Mouse (Mus musculus) megakaryocyte, adult 5-6 weeks (primary cell): ENCODE results near the gene Nisch. TPM values are rescaled to one million over a fixed set of nuclear protein-coding genes. Genes with fewer than 3 reads are reported as not detected.

ENCODE experiments used
- ATAC-seq: 2 replicates; pipeline ENCODE4 v1.8.0; 2016; ENCODE audit warnings: mild to moderate bottlenecking, inconsistent platforms; ENCODE audit not compliant: poor library complexity, severe bottlenecking
- total RNA-seq, 2 experiments: library from RNA; stranded (forward) in 1 of 2; stranded (reverse) in 1 of 2; fragments of 153-499, 151-499 nt in 1 of 2; fragments of 221-1000, 200-1000 nt in 1 of 2; gene quantifications; 2 replicates each; pipeline versions ENCODE4 v1.2.3 to v1.2.4; 2015 to 2017

Nisch gene
- total RNA-seq, 2 experiments from 2014 or later: 65.6 to 74.8 TPM

DNA sequence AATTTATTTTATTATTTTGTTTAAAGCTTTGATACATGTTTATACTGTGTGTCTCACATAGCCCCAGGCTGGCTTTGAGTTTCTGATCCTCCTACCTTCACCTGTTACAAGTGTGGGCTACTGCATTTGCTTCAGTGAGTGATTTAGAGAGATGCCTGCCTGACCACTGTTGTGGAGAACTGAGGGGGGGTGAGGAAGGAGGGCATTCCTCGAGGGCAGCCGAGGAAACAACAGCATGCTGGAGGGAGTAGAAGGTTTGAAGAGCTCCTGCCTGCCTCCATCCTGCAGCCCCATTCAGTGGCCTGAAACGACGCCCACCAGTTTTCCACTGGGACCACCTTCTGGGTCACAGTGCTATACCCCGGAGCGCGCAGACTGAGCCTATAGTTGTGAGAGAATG, 51.3 kb downstream of the Nisch start:
- ATAC-seq: no peak

DNA sequence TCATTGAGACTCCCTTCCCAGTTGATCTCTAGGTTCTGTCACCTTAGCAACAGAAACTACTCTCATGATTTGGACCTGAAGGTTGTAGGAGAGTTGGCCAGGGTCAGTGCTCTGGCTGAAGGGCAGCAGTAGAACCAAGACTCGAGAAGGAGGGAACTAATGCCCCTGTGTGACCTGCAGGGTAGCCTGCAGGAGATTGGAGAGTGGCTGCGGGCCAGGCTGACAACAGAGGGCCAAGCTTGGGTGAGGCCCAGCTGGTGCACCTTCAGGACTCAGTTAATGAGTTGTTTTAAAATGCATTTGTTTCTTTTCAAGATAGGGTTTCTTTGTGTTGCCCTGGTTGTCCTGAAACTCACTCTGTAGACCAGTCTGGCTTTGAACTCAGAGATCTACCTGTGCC, 51.7 kb downstream of the Nisch start:
- ATAC-seq: no peak

DNA sequence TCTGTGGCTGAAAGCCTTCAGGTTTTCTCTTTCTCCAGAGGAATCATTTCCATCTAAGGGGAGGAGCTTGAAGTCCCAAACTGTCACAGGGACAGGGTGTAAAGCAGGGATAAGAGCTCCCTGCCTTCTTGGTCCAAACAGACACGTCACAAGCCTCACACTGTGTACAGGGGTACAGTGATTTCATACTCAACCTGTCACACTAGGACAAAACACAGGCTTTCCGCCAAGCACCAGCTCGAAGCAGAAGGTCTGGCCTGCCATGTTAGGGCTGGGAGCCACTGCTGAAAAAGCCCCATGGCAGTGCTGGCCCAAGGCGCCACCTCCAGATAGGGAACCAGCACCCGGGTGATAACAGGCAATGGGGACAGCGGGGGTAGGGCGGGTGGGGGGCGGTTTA, 52.7 kb downstream of the Nisch start:
- no peak for ATAC-seq

DNA sequence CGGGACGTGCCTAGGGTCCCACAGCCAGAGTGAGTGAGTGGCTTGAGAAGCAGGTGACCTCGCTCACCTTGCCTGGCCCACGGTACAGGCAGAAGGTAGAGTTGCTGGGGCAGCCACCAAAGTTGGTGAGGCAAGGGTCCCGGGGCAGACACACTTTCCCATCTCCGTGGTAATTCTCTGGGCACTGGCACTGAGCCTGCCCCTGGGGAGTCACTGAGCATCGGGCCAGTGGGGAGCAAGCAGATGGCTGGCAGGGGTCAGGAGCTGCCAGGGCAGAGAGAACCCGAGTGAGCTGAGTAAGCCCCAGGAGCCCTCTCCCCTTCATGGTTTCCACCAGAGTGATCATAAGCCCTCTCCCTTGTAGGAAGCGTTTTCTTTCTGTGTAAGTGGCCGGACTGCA, 55.1 kb downstream of the Nisch start:
- ATAC-seq: no peak

DNA sequence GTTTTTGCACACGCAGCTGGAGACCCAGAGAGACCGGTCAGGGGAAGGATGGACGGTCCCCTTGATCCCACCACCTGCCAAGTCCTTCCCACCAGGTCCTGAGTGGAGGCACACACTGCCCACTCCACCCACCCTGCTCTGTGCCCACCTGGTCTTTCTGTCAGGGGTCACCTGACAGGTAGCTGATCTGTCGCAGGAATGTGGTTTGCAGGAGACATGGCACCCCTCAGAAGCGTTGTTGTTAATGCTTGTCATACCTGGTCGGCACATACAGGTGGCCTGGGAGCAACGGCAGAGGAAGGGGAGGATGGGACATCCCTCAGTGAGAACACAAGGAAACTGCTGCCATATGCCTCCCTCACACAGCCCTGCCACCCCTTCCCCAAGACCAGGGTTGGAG, 55.6 kb downstream of the Nisch start:
- ATAC-seq: no peak

DNA sequence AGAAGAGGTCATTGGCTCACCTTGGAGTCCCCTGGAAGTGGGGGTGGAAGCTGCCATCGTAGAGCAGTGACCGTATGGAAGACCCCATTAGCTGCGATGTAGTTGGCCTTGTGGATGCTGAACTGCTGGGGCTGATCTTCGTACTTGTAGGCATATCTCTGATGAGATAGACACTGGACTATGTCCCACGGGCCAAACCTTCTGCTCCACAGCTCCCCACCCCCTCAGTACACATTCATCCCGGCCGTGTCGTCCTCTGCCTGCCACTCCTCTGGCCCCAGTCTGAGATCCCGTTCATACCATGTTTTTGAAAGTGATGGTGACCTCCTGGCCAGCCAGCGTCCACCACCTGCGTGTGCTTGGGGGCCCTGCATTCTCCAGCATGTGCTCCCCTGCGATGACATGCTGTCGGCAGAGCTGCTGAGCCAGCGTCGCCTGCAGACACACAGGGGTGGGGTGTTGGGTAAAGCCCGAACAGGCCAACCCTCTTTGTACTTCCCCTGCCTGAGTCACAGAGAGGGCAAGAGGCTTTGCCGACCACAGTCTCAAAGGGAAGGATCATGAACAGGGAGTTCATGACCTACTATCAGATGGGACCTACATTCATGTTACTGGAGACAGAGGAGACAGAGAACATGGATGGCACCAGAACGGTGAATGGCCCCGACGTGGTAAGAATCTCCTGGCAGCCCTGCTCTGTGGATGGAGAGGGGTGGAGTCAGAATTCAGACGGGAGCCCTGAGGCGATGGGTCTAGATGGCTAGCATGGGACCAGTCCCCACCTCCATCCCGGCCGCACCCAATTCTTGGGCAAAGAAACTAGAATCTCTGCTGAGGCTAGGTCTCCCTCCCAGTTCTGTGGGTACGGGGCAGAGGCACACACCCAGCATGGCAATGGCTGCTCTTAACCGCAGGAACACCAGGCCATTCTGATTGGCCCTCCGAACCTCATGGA, 56.3 kb downstream of the Nisch start:
- ATAC-seq: peak; percentile 96

DNA sequence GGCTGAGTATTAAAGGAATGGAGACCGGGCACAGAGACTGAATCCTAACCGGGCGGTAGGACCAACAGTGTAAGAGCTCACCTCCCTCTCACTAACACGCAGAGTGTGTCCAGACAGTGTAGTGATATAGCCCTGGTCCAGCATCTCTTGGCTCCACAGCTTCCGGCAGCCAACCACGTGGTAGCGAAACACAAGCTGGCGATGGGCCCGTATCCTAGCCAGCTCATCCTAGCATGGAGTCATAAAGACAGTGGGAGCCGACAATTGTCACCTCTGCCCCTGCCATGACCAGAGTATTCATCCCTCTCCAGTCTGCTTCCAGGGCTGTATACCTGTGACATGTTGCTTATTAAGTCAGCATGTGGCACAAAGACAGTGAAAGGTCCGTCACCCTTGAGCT, 71.1 kb downstream of the Nisch start:
- no peak for ATAC-seq

DNA sequence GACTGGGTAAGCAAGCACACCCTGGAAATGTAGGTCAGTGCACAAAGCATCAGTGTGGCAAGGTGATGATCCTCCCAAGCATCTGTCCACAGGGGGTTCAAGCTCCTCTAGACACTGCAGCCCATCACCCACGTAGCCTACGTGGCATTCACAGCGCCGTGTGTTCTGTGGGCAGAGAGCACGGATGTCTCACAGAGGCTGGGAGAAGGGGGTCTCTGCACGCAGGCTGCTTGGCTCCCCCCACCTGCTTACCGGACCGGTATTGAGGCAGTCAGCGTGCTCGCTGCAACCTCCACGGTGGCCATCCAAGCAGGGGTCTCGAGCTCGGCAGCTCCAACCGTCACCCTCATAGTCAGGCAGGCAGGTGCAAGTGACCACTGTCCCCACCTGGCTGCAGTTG, 75.7 kb downstream of the Nisch start:
- no peak for ATAC-seq

DNA sequence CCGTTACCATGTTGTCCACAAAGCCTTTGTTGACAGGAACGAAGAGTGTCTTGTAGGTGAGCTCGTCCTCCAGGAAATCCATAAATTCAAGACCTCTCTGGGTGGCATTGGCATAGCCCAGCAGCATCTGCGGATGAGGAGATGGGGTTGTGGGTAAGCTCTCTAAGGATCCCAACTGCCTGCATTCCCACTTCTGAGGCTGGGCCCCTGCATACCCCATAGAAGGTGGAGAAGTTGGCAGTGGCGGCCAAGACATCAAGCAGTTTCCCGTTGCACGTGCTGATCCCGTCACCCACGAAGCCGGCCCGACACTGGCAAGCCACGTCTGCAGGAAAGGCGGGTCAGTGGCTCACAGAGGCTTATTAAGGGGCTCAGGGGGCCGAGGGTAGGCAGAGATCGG, 76.6 kb downstream of the Nisch start:
- ATAC-seq: no peak

DNA sequence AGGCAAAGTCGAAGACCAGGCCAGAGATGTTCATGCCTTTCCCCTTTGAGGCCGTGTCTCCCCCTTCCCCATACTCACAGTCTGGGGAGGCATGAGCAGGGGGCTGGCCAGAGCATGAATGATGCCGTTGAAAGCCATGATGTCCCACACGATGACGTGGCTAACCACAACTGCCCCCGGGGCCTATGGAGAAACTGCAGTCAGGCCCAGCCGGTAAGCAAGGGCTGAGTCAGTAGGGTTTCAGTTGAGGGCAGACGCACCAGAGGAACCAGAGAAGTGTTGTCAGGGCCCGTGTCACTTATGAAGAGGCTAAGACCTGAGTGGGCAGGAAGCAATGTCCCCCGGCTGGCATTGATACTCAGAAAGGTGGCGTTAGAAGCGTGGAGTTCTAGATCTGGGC, 77.1 kb downstream of the Nisch start:
- ATAC-seq: peak; percentile 47; the same call in 1 of the 2 replicates

DNA sequence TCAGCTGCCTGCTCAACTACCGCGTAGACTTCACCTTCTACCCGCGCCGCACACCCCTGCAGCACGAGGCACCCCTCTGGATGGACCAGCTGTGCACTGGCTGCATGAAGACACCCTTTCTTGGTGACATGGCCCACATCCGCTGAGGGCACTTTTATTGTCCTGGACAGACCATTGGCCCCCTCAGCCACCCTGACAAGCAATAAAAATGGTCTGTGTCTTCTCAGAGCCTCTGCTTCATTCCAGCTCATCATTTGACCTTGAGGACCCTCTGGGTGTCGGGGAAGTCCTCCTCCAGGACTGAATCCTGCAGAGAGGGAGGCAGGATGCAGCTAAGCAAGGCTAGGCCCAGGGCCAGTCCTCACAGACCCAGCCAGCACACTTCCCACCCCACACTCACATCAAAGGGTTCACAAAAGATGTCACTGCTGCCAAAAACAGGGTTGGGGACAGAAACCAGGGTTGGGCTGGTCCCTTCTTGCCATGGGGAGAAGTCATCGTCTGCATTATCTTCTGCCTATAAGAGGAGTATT, 77.8 kb downstream of the Nisch start:
- ATAC-seq: no peak

DNA sequence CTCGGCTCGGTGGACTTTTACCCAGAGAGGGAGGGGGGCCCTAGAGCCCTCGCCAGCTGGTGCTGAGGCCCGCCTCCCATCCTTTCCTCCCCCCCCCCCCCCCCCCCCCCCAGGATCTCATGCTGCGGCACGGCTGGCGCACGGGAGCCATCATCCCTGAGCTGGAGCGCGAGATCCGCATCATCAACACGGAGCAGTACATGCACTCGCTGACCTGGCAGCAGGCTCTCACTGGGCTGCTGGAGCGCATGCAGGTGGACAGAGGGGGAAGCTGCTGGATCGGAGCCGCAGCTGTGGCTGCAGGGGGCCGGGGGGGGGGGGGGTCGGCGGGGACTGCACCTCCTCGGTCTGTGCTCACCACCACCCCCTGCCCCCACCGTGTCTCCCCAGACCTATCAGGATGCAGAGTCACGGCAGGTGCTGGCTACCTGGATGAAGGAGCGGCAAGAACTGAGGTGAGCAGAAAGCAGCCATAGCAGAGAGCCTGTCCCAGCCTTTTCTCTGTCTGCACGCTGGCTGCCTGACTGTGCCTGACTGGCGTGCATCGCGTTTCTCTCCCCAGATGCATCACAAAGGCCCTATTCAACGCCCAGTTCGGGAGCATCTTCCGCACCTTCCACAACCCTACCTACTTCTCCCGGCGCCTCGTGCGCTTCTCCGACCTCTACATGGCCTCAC, 78.4 kb downstream of the Nisch start:
- no peak for ATAC-seq

DNA sequence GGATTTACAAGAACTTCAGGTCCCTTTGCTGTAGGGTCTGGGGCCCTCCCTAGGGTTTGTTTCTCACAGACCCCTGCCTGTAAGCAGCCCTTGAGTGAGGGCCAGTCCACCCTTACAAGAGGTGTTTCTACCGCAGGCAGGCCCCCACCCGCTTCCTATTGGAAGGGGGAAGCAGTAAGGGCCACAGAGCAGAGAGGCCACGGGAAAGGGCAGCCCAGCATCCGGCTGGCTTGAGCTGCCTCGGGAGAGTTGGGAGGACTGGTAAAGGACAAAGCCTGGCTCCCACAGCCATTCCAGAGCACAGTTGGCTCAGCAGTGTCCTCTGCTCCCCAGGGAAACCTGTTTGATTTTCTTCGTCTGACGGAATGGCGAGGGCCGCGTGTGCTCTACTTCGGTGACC, 79.0 kb downstream of the Nisch start:
- ATAC-seq: no peak

DNA sequence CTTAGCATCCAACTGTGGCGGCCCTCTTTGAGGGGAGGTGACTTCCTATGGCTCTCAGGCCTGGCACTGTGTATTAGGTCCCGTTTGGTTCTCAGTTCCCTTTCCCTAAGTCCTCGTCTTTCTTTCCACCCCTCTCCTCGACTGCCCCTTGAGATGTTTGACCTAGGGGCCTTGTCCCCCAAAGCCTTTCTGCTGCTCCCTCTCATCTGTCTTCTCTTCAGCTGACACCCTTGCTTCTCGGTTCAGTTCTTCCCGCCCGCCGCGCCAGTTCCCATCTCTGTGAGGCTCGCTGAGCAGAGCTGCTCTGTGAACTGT, 79.5 kb downstream of the Nisch start:
- ATAC-seq: no peak

DNA sequence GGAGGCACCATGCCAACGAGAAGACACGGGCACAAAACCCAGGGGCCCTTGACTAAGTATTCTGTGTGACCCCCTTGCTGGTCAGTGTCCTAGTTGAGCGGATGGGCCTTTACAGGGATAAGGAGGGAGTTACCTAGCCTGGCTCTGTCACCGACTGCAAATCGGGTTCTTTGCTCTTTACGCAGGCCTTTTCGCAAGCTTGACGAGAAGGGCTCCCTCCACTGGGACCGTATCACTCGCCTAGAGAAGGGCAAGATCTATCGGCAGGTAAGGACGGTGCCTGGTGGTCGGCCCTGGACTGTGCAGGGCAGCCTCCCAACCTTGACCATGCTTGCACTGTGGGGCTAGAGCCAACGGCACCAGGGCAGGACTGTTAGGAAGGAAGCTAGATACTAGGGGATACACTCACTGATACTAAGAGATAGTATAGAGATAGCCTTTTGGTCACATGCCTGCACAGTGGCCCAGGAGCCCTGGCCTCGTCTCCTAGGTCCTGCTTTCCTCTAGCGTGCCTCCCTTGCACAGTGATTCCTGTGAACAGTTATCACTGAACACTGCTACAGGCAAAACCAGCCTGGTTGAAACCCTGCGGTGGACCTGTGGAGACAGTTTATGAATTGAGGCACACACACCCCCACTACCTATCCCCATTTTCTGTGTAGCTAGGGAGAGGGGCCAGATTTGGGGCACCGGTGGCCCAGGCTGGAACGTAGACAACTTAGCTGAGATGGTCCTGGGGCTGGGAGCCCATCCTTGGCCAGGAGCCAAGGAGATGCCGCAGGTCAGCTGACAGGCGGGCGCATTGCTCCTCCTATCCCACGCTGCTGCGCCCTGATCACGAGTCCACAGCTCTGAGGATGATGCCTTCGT, 80.1 kb downstream of the Nisch start:
- no peak for ATAC-seq

DNA sequence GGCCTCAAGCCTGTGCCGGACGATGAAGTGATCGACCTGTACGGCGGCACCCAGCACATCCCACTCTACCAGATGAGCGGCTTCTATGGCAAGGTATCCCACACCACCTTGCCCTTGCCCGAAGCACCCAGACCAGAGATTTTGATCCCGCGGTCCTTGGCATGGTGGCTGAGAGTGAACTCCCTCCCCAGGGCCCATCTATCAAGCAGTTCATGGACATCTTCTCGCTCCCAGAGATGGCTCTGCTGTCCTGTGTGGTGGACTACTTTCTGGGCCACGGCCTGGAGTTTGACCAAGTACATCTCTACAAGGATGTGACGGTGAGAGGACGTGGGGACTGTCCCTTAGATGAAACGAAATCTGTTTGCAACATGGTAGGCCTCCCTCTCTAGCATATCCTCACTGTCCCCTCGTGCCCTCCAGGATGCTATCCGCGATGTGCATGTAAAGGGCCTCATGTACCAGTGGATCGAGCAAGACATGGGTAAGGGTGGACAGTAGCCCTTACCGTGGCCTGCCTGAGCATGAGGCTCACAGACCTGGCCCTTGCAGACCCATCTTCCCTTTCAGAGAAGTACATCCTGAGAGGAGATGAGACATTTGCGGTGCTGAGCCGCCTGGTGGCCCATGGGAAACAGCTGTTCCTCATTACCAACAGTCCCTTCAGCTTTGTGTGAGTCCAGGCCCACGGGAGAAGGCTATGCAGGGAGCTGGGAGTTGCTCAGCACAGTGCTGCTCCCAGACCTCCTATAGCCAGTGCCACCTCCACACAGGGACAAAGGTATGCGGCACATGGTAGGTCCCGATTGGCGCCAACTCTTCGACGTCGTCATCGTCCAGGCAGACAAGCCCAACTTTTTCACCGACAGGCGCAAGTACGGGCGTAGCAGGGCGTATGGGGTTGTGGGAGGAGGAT, 81.0 kb downstream of the Nisch start:
- no peak for ATAC-seq

DNA sequence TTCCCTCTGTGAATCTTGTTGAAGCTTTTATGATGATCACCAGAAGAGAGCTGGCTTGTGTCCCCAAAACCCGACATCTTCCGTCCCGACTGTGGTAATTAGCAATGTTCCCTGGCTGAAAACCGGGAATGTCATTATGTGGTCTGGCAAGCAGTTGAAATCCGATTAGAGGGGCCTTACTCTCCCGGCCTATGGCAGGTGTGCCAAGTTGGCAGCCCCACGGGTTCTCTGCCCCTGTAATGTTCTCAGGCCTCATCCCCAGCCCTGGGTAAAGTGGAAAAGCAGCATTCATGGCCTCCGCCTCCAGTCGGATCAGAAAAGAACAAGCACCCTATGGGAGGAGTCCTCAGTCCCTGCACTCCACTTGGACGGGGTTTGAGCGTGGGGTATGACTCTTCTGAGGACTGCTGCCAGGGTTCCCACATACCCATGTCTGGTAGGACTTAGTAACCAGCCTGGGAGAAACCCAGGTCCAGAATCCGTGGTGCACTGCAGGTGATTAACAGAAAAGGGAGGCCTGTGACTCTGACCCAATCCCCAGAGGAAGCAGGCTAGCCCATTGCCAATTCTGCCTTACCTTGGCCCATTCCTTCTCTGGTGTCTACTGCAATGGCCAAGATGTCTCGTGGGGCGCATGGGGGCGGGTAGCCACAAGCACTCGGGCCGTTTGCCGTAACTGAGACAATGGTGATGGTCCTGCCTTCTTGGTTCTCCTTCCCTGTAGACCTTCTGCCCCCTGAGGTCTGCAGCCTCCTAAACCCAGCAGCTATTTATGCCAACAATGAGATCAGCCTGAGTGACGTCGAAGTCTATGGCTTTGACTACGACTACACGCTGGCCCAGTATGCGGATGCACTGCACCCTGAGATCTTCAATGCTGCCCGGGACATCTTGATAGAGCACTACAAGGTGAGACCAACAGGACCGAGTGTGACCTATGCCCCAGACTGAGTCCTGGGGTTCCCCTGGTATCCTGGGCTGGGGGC, 82.4 kb downstream of the Nisch start:
- ATAC-seq: no peak

DNA sequence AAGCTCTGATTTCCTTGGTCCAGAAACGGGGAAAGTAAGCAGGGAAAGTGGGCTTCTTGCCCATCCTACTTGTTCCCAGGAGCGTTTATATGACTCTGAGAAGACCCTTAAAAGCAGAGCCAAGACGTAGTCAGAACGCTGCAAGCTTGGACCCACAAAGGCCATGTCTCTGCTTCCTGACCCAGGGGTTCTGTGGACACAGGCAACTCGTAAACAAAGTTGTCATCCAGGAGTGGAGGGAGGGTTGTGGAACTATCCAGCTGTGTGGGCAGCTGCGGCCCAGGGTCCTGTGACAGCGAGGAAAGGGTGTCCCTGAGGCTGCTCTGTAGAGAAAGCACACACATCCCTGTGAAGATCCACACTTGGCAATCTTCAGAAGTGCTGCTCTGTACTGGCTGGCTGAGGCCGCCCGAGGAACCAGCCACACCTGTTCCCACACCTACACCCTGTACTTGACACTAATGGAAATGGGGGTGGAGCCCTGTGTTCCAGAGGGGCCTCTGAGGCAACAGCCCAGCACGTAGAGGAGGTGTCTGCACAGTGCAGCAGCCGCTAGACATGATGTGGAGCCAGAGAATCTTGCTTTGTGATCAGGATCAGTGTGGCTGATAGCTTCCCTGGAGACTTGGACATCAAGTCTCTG, 83.6 kb downstream of the Nisch start:
- no peak for ATAC-seq
